Mouse (Mus musculus) c-Kit-positive CD71-positive TER-119-positive erythroid progenitor cells, embryonic 14.5 days (primary cell): Measurements from ENCODE around the gene Olfr152.

Source experiments
- DNase-seq: peaks from one replicate; pipeline ENCODE4 v3.0.0-alpha.2; 2013; ENCODE audit warnings: low spot score

The Olfr152 gene

DNA sequence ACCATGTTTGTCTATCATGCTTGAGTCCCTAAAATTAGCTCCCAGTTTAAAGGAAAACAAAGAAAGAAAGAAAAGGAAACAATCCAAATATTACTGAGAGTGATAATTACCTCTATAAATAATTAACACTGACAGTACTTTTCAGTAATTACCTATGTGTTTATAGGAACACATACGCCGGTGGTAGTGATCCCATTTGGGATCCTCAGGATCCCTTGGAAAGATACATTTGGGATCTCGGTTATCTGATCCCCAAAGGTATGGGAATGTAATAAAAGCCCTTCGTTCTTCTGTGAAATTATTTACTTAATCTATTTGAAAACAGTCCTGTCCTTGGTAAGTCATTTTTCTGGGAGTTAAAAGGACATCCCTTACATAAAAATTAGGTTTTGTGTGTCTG is at the start of gene Olfr152:
TSS of gene Olfr152 (plus strand) at position 301 of the 400 bp plus-strand sequence.
- DNase-seq, result no peak

DNA sequence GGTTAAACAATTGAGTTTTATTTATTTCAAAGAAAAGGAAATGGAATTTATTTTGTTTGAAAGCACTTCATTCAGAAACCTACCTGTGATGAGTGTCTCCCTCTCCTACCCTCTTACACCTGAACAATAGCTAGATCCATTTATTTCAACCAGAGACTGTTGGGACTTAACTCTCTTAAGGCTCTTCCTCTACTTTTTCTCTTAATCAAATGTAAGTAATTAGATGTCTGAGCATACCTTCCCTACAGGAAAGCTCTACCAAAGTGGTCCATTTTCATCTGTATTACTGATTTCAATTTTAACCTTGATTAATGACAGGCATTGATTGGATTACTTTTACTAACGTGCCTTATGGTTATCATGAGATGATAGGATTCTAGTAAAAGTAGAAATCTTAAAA is 39.4 kb upstream of the Olfr152 start, which contains the start of gene Olfr1138:
TSS of gene Olfr1138 (minus strand) at position 101 of the 400 bp plus-strand sequence.
- no peak for DNase-seq

DNA sequence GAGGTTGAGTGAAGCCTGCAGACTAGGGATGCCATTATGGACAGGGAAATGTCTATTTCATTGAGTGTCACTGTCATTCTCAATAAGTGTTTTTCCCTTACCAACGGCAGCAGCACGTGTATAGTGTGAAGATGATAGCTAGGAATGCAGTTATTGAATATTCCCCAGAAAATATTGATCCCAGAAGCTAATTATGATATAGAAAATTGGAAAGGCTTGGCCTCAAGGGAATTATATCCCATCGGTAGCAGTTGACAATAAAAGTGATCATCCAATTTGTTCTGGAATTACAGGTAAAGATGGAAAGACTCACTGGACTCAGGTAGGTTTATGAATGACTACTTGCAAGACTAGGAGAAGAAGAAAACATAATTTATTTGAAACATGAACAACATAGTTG is 35.8 kb upstream of the Olfr152 start, which contains the start of gene Olfr1140:
TSS of gene Olfr1140 (plus strand) at position 301 of the 400 bp plus-strand sequence.
- no peak for DNase-seq

DNA sequence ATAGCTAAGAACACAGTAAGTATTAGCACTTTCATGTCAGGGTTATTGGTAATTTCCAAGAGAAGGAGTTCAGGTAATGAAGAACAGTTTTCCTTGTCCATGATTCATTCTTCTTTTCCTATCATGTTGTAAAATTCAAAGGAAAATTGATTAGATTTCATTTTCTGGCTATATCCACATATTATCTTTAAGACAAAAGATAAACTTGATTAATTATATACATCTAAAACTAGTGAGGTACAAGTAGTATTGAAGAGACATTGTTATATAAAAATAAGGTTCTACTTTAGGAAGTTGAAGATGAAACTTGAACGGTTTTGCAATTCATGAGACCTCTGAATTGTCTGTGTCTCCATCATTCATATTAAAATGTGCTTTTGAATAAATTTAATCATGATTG is 25.4 kb upstream of the Olfr152 start, which contains the start of gene Olfr1141:
TSS of gene Olfr1141 (minus strand) at position 101 of the 400 bp plus-strand sequence.
- DNase-seq, result no peak

DNA sequence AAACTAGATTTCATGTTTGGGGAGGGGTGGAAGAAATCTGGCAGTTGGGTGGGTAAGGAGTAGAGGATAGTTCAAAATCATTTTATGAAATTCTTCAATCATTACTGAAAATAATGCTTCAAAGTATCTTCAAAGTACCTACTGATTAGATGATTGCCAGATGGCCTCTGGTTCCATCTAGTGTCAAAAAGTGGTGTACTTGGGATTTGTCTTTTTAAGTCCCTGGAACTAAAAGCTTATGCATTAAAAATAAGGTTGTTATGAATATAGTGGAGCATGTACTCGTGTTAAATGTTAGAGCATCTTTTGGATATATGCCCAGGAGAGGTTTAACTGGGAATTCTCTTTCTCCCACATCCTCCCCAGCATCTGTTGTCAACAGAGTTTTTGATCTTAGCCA is 3.1 kb upstream of the Olfr152 start:
- DNase-seq, result no peak

DNA sequence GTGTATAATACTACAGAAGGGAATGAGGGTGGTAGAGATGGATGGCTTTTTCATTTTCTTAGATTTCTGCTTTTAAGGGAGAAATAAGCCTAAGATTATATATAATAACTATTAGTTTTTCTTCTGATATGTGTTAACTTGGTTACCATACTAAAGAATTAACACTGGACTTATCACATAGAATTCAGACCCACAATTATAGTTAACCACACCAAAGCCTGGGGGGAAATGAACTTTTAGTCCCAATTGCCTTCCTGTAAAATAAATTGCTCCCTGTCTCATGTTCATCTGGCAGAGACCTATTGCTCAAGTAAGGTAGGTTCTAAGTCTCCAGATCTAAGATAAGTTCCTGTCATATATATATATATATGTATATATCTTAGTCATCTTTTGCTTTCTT is 21.0 kb downstream of the Olfr152 start, which contains the start of gene Olfr1143:
TSS of gene Olfr1143 (plus strand) at position 301 of the 400 bp plus-strand sequence.
- DNase-seq, result no peak

DNA sequence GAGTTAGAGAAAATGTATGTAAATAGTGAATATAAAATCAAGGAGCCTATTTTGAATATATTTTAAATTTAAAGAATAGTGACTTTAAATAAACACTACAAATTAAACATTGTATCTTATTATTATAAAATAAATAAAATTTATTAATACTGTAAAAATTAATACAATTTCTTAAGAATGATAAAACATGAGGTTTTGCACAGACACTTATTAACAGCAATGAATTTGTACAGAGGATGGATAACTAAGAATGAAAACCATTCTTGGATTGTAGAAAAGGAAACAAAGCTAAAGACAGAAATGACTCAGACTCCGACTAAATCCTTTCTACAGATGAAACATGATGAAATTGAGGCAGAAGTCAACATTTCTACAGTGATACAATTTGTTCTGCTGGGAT is 30.2 kb downstream of the Olfr152 start, which contains the start of gene Olfr1145:
TSS of gene Olfr1145 (plus strand) at position 301 of the 400 bp plus-strand sequence.
- no peak for DNase-seq

DNA sequence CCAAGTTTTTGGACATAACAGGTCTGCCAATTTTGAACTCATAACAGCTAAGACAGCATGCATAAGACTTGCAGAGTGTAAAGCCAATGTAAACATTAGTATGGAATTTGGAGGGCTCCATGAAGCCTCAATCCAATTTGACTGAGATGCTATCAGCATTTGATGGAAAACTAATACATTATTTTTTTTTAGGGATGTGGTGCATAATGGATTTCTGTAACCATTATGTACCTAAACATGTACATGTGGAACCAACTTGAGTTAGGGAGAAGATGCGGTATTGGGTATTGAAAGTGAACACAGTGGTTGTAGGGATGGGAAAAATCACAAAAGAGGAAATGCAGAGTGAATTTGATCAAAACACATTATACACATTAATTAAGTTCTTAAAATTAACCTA is 51.0 kb downstream of the Olfr152 start, which contains the start of gene Olfr1148:
TSS of gene Olfr1148 (plus strand) at position 301 of the 400 bp plus-strand sequence.
- DNase-seq, result no peak
